Mouse (Mus musculus) ES-Bruce4 (cell line): ENCODE results near the gene Ccdc88c. TPM values are rescaled to one million over a fixed set of nuclear protein-coding genes. Genes with fewer than 3 reads are reported as not detected.
A peak's percentile ranks its signal among the peaks of the same experiment; 100 is the strongest.

Source experiments
- H3K27ac ChIP-seq: 2 replicates; pipeline ENCODE4 v1.5.1; 2012; ENCODE audit warnings: low read length, inconsistent platforms; ENCODE audit not compliant: insufficient read depth
- H3K27me3 ChIP-seq: 2 replicates; pipeline ENCODE4 v1.6.1; 2012; ENCODE audit warnings: mild to moderate bottlenecking, low read length, inconsistent platforms; ENCODE audit not compliant: control insufficient read depth, poor library complexity, insufficient read depth, severe bottlenecking
- H3K36me3 ChIP-seq: 2 replicates; pipeline ENCODE4 v1.6.1; 2012; ENCODE audit warnings: inconsistent platforms, mild to moderate bottlenecking, low read length, moderate library complexity; ENCODE audit not compliant: control insufficient read depth, poor library complexity, insufficient read depth, severe bottlenecking
- H3K4me1 ChIP-seq: one replicate; pipeline ENCODE4 v1.8.1; 2011; ENCODE audit warnings: low read length; ENCODE audit not compliant: control insufficient read depth, insufficient read depth
- H3K4me3 ChIP-seq: 2 replicates; pipeline ENCODE4 v1.5.1; 2011; ENCODE audit warnings: low read depth, mild to moderate bottlenecking, low read length
- H3K9ac ChIP-seq: 2 replicates; pipeline ENCODE4 v1.6.1; 2012; ENCODE audit warnings: low read depth, mild to moderate bottlenecking, inconsistent platforms; ENCODE audit not compliant: poor library complexity, severe bottlenecking
- H3K9me3 ChIP-seq: replicated peaks from 2 replicates; pipeline ENCODE4 v1.6.1; 2012; ENCODE audit warnings: mild to moderate bottlenecking, low read length, inconsistent platforms; ENCODE audit not compliant: control insufficient read depth, poor library complexity, insufficient read depth, severe bottlenecking
- CTCF ChIP-seq: IDR thresholded peaks from one replicate; pipeline ENCODE4 v1.8.1; 2011; ENCODE audit warnings: low read depth, low read length
- EP300 ChIP-seq: IDR thresholded peaks from 2 replicates; pipeline ENCODE4 v1.6.1; 2011; ENCODE audit warnings: low read depth, low read length; ENCODE audit not compliant: insufficient read depth
- POLR2A ChIP-seq: IDR thresholded peaks from one replicate; pipeline ENCODE4 v1.8.1; 2011; ENCODE audit warnings: low read length; ENCODE audit not compliant: insufficient read depth
- polyA plus RNA-seq: library from polyadenylated mRNA; stranded (reverse); fragments of >200 nt; gene quantifications from 2 replicates; pipeline ENCODE4 v1.2.4, GENCODE M21; 2011; ENCODE audit warnings: low read depth; ENCODE audit not compliant: missing spikeins, insufficient read depth, insufficient read length

The Ccdc88c gene
- polyA plus RNA-seq, 1 experiment: 69.0 TPM

GRCm38 (mm10) chr12:101039956-101040355 lies 11.1 kb upstream of the Ccdc88c start:
- no peak overlapping the region for H3K9ac ChIP-seq
- no peak overlapping the region for H3K4me3 ChIP-seq
- TF ChIP-seq EP300: no peak
- no peaks in the 10 kb centered on the region for H3K27me3 ChIP-seq
- H3K4me1 ChIP-seq: no peaks in the 10 kb centered on the region
- H3K27ac ChIP-seq: no peak overlapping the region
- peaks cover 8% of the 10 kb centered on the region for H3K9me3 ChIP-seq
- peaks cover 55% of the 10 kb centered on the region for H3K36me3 ChIP-seq

DNA sequence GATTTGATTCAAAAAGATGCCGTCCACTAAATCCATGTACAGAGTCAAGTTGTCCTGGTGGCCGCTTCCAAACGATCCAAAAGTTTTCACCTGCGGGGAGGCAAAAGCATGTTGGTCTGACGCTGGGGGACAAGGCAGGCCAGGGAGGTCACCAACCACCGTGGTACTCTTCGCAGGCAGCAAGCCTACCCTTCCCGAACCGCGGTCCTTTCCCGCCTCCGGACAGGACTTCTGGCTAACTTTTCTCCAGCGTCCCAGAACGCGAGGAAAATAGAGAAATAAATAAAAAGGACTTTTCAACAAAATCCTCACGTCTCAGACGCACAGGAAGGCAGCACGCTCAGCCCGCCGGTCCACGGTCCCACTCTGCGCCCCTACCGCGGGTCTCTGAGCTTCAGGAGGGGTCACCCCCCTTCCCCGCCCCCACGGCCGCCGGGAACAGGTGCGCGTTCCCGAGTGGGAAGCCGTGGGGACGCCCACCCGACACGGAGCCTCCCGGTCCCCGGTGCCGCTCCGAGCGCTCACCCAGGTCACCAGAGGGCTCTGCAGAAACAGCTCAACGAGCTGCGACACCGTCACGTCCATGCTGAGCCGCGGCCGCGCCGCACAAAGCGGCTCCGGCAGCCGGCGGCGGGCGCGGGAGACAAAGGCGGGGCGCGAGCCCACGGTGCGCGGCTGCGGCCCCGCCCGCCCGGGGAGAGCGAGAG lies 456 bp downstream of the Ccdc88c start:
- Histone ChIP-seq H3K9me3 (no peaks in the 10 kb centered on the region), H3K4me1 (peaks cover 9% of the 10 kb centered on the region), H3K9ac (peak overlapping the region; percentile 96), H3K27ac (no peak overlapping the region), H3K4me3 (peak overlapping the region; percentile 89), H3K27me3 (no peaks in the 10 kb centered on the region), H3K36me3 (no peaks in the 10 kb centered on the region)
- TF ChIP-seq CTCF (no peak), EP300 (no peak), POLR2A (no peak)

DNA sequence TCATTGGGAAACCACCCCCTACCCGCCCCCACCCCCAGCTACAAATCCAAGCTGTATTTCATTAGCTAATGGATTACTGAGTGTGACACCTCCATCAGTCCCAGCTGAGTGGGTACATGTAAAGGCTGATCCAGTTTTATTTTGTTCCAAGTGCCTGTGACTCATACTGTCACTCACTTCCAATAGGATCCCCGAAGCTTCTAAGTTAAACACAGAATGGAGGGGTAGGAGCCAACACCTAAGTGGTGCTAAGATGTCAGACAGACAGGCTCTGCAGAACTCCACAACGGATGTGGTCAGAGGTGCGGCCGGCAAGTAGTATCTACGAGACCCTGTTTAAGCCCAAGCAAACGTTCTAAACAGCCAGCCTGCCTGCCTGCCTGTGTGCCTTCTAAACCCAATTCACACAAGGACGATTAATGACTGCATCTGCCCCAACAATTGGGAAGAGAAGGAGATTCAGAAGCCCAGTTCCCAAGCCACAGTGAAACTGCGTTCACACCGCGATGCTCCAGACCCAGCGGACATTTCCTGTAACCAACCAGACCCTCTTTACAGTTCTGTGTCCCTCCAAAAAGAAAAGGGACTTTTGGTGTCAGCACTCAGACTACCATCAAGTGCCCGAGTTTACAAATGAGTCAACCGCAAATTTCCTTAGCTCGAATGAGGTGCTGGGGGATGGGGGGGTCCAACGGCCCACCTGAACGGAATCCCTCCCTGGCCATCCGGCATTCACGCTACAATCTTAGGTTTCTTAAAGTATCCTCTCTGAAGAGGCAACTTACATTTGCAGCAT lies 1.2 kb downstream of the Ccdc88c start:
- no peak overlapping the region for H3K27ac ChIP-seq
- peak overlapping the region; percentile 89 for H3K4me3 ChIP-seq
- H3K9me3 ChIP-seq: no peaks in the 10 kb centered on the region
- H3K27me3 ChIP-seq: no peaks in the 10 kb centered on the region
- H3K36me3 ChIP-seq: no peaks in the 10 kb centered on the region
- TF ChIP-seq POLR2A (no peak), CTCF (no peak), EP300 (no peak)
- H3K9ac ChIP-seq: peak overlapping the region; percentile 96
- peaks cover 9% of the 10 kb centered on the region for H3K4me1 ChIP-seq

DNA sequence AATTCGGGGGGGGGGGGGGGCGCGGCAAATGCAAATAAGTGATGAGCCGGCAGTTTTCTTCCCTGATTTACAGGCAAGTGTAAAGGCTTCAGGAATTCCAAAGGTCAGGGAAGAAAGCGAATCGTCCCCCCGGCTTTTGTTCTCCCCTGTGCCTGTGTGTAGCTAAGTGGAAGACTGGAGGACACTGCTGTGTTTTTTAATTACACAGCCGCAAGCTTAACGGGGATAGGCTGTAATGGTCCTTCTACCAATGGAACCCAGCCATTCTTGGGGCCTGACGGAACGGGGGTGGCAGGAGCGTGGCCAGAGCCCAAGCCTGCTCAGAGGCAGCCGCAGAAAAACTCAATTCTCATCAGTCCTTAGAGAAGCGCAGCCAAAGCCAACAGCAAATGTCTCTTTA lies 1.9 kb downstream of the Ccdc88c start:
- no peak overlapping the region for H3K27ac ChIP-seq
- H3K9ac ChIP-seq: peak overlapping the region; percentile 96
- no peaks in the 10 kb centered on the region for H3K9me3 ChIP-seq
- peak overlapping the region; percentile 24 for H3K4me3 ChIP-seq
- H3K36me3 ChIP-seq: peaks cover 3% of the 10 kb centered on the region
- H3K27me3 ChIP-seq: no peaks in the 10 kb centered on the region
- no peak for TF ChIP-seq POLR2A
- TF ChIP-seq EP300: no peak
- TF ChIP-seq CTCF: no peak
- H3K4me1 ChIP-seq: peaks cover 14% of the 10 kb centered on the region

DNA sequence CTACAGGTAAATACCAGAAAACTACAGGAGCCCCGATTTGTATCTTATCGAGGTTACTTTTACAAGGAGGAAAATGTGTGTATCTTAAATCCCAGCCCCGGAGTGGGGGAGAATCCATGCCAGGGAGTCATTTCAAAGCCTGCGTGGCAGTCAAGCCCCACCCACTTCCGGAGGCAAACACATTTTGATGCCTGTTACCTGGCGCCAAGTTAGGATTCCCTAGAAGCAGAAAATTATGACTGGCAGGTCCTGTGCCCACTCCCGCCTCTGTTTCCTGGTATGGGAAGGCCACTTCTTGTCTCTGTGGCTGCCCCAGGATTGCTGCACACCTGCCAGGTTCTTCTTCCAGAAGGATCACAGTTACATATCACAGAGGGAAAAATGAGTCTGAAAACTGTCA lies 2.3 kb downstream of the Ccdc88c start:
- H3K27me3 ChIP-seq: no peaks in the 10 kb centered on the region
- H3K27ac ChIP-seq: no peak overlapping the region
- H3K4me3 ChIP-seq: no peak overlapping the region
- peaks cover 14% of the 10 kb centered on the region for H3K4me1 ChIP-seq
- peak overlapping the region; percentile 96 for H3K9ac ChIP-seq
- no peaks in the 10 kb centered on the region for H3K9me3 ChIP-seq
- no peak for TF ChIP-seq POLR2A
- TF ChIP-seq CTCF: no peak
- TF ChIP-seq EP300: no peak
- H3K36me3 ChIP-seq: peaks cover 3% of the 10 kb centered on the region

GRCm38 (mm10) chr12:101026025-101026424 lies 2.8 kb downstream of the Ccdc88c start:
- TF ChIP-seq CTCF (no peak), POLR2A (no peak), EP300 (no peak)
- Histone ChIP-seq H3K27me3 (no peaks in the 10 kb centered on the region), H3K9me3 (no peaks in the 10 kb centered on the region), H3K36me3 (peaks cover 3% of the 10 kb centered on the region), H3K9ac (no peak overlapping the region; the same call in 1 of the 2 replicates), H3K27ac (peak overlapping the region; percentile 38), H3K4me1 (peaks cover 14% of the 10 kb centered on the region), H3K4me3 (no peak overlapping the region)
